Mouse (Mus musculus): ENCODE results near the gene Naf1. TPM values are rescaled to one million over a fixed set of nuclear protein-coding genes. Genes with fewer than 3 reads are reported as not detected.

Naf1 gene
- 6.4 and 7.0 TPM in 2 replicates for polyA plus RNA-seq (2012; rRNA removed)

- H3K27me3 ChIP-seq (ENCODE audit: control insufficient read depth, insufficient read depth, low read length): no peaks in the 10 kb centered on the region
- under 1% methylated on average over 37 of the region's 37 CpGs for WGBS
- no peak within 1 kb of the TSS for H3K27ac ChIP-seq (ENCODE audit: insufficient read depth, low read length)
- peak; percentile 93 to 94 for DNase-seq
- H3K4me1 ChIP-seq (ENCODE audit: control insufficient read depth, insufficient read depth, low read length): no peaks in the 10 kb centered on the region
- TF ChIP-seq CTCF (IDR thresholded peaks at IDR 0.05; ENCODE audit: borderline replicate concordance, insufficient read depth, low read depth, low read length) (no peak), POLR2A (IDR thresholded peaks at IDR 0.05; ENCODE audit: borderline replicate concordance, insufficient read depth, low read length) (no peak)
- peak within 1 kb of the TSS; percentile 67 for H3K4me3 ChIP-seq (replicated peaks; ENCODE audit: insufficient read depth, low read depth, low read length)
These were observed at the start of gene Naf1 for GRCm38 (mm10) chr8:66860023-66860422. Gene Naf1, plus strand, starts transcription at chr8:66860217.

- Histone ChIP-seq H3K27me3 (ENCODE audit: control insufficient read depth, insufficient read depth, low read length) (no peaks in the 10 kb centered on the region), H3K4me1 (ENCODE audit: control insufficient read depth, insufficient read depth, low read length) (no peaks in the 10 kb centered on the region), H3K27ac (ENCODE audit: insufficient read depth, low read length) (no peak overlapping the region), H3K4me3 (replicated peaks; ENCODE audit: insufficient read depth, low read depth, low read length) (peak overlapping the region; percentile 47)
- DNase-seq: peak; percentile 26 to 34
- 3% methylated on average over 43 of the region's 46 CpGs for WGBS
- TF ChIP-seq POLR2A (IDR thresholded peaks at IDR 0.05; ENCODE audit: borderline replicate concordance, insufficient read depth, low read length) (no peak), CTCF (IDR thresholded peaks at IDR 0.05; ENCODE audit: borderline replicate concordance, insufficient read depth, low read depth, low read length) (no peak)
These were observed 1.0 kb downstream of the Naf1 start for GRCm38 (mm10) chr8:66860921-66861588.

- no peaks in the 10 kb centered on the region for H3K27me3 ChIP-seq (ENCODE audit: control insufficient read depth, insufficient read depth, low read length)
- 47% methylated on average over 5 of the region's 5 CpGs for WGBS
- no peak for TF ChIP-seq POLR2A (IDR thresholded peaks at IDR 0.05; ENCODE audit: borderline replicate concordance, insufficient read depth, low read length)
- no peak for TF ChIP-seq CTCF (IDR thresholded peaks at IDR 0.05; ENCODE audit: borderline replicate concordance, insufficient read depth, low read depth, low read length)
- DNase-seq: no peak
- no peaks in the 10 kb centered on the region for H3K4me1 ChIP-seq (ENCODE audit: control insufficient read depth, insufficient read depth, low read length)
- H3K27ac ChIP-seq (ENCODE audit: insufficient read depth, low read length): no peak overlapping the region
- peak overlapping the region; percentile 47 for H3K4me3 ChIP-seq (replicated peaks; ENCODE audit: insufficient read depth, low read depth, low read length)
These were observed 1.8 kb downstream of the Naf1 start for GRCm38 (mm10) chr8:66861589-66862500.

GRCm38 (mm10) chr8:66863761-66864160, 3.7 kb downstream of the Naf1 start:
- no peak for DNase-seq
- TF ChIP-seq POLR2A (IDR thresholded peaks at IDR 0.05; ENCODE audit: borderline replicate concordance, insufficient read depth, low read length): no peak
- no peak for TF ChIP-seq CTCF (IDR thresholded peaks at IDR 0.05; ENCODE audit: borderline replicate concordance, insufficient read depth, low read depth, low read length)
- WGBS: 96% methylated on average over 3 of the region's 3 CpGs
- Histone ChIP-seq H3K27ac (ENCODE audit: insufficient read depth, low read length) (no peak overlapping the region), H3K4me1 (ENCODE audit: control insufficient read depth, insufficient read depth, low read length) (no peaks in the 10 kb centered on the region), H3K4me3 (replicated peaks; ENCODE audit: insufficient read depth, low read depth, low read length) (no peak overlapping the region), H3K27me3 (ENCODE audit: control insufficient read depth, insufficient read depth, low read length) (no peaks in the 10 kb centered on the region)

GRCm38 (mm10) chr8:66865120-66865519, 5.1 kb downstream of the Naf1 start:
- WGBS: 71% methylated on average over 1 of the region's 1 CpGs
- Histone ChIP-seq H3K4me3 (replicated peaks; ENCODE audit: insufficient read depth, low read depth, low read length) (no peak overlapping the region), H3K27me3 (ENCODE audit: control insufficient read depth, insufficient read depth, low read length) (no peaks in the 10 kb centered on the region), H3K4me1 (ENCODE audit: control insufficient read depth, insufficient read depth, low read length) (no peaks in the 10 kb centered on the region; the same call in 1 of the 2 replicates), H3K27ac (ENCODE audit: insufficient read depth, low read length) (no peak overlapping the region)
- TF ChIP-seq POLR2A (IDR thresholded peaks at IDR 0.05; ENCODE audit: borderline replicate concordance, insufficient read depth, low read length) (no peak), CTCF (IDR thresholded peaks at IDR 0.05; ENCODE audit: borderline replicate concordance, insufficient read depth, low read depth, low read length) (no peak)
- no peak for DNase-seq

- no peak for DNase-seq
- Histone ChIP-seq H3K27ac (ENCODE audit: insufficient read depth, low read length) (no peak overlapping the region), H3K4me3 (replicated peaks; ENCODE audit: insufficient read depth, low read depth, low read length) (no peak overlapping the region), H3K4me1 (ENCODE audit: control insufficient read depth, insufficient read depth, low read length) (no peaks in the 10 kb centered on the region; the same call in 1 of the 2 replicates), H3K27me3 (ENCODE audit: control insufficient read depth, insufficient read depth, low read length) (no peaks in the 10 kb centered on the region)
- TF ChIP-seq CTCF (IDR thresholded peaks at IDR 0.05; ENCODE audit: borderline replicate concordance, insufficient read depth, low read depth, low read length) (no peak), POLR2A (IDR thresholded peaks at IDR 0.05; ENCODE audit: borderline replicate concordance, insufficient read depth, low read length) (no peak)
- WGBS: 77% methylated on average over 3 of the region's 3 CpGs
These were observed 7.7 kb downstream of the Naf1 start for GRCm38 (mm10) chr8:66867679-66868078.

GRCm38 (mm10) chr8:66869211-66869932, 9.4 kb downstream of the Naf1 start:
- no peak for DNase-seq
- WGBS: 25% methylated on average over 1 of the region's 1 CpGs
- Histone ChIP-seq H3K4me1 (ENCODE audit: control insufficient read depth, insufficient read depth, low read length) (no peaks in the 10 kb centered on the region; the same call in 1 of the 2 replicates), H3K27me3 (ENCODE audit: control insufficient read depth, insufficient read depth, low read length) (no peaks in the 10 kb centered on the region), H3K27ac (ENCODE audit: insufficient read depth, low read length) (no peak overlapping the region), H3K4me3 (replicated peaks; ENCODE audit: insufficient read depth, low read depth, low read length) (no peak overlapping the region)
- no peak for TF ChIP-seq POLR2A (IDR thresholded peaks at IDR 0.05; ENCODE audit: borderline replicate concordance, insufficient read depth, low read length)

All from cerebellum, adult 2 months (tissue).